Mouse (Mus musculus) embryonic fibroblast, embryonic 13.5 days (primary cell): ENCODE measurements around the gene Obsl1.

Experiments used
- CTCF ChIP-seq: IDR thresholded peaks from 2 replicates; pipeline ENCODE4 v1.5.1; 2011; ENCODE audit warnings: mild to moderate bottlenecking, control low read depth, low read length, moderate library complexity, borderline replicate concordance; ENCODE audit not compliant: insufficient read depth
- POLR2A ChIP-seq: IDR thresholded peaks from 2 replicates; pipeline ENCODE4 v1.6.1; 2011; ENCODE audit warnings: low read depth, mild to moderate bottlenecking, control low read depth, low read length, moderate library complexity

- TF ChIP-seq CTCF (no peak), POLR2A (no peak)
These were observed 61.0 kb downstream of the Obsl1 start for GRCm38 (mm10) chr1:75445141-75445701.
